Mouse (Mus musculus) liver, embryonic 16.5 days (tissue): ENCODE measurements around the gene Cxcl2. TPM values are rescaled to one million over a fixed set of nuclear protein-coding genes. Genes with fewer than 3 reads are reported as not detected.
A peak's percentile ranks its signal among the peaks of the same experiment; 100 is the strongest.

Experiments
- ATAC-seq: fragments of 200-750 bp; cut with Nextera tagmentation; 2 replicates; pipeline ENCODE4 v1.8.0; 2017; ENCODE audit warnings: low read depth, mild to moderate bottlenecking, moderate number of reproducible peaks, moderate library complexity
- H3K27ac ChIP-seq: fragments of 300-500 bp; sonication (generic); 2 replicates; pipeline ENCODE4 v1.5.1; 2014; ENCODE audit warnings: mild to moderate bottlenecking, low read length
- H3K27me3 ChIP-seq: fragments of 300-500 bp; sonication (generic); 2 replicates; pipeline ENCODE4 v1.6.1; 2014; ENCODE audit warnings: low read depth, low read length, mixed read lengths; ENCODE audit not compliant: control insufficient read depth, insufficient read depth
- H3K36me3 ChIP-seq: fragments of 300-500 bp; sonication (generic); 2 replicates; pipeline ENCODE4 v1.6.1; 2014; ENCODE audit warnings: mild to moderate bottlenecking; ENCODE audit not compliant: control insufficient read depth, insufficient read depth
- H3K4me1 ChIP-seq: fragments of 300-500 bp; sonication (generic); 2 replicates; pipeline ENCODE4 v1.6.1; 2014; ENCODE audit warnings: low read depth, low read length, mixed read lengths; ENCODE audit not compliant: control insufficient read depth
- H3K4me2 ChIP-seq: fragments of 300-500 bp; sonication (generic); 2 replicates; pipeline ENCODE4 v1.6.1; 2014; ENCODE audit warnings: low read depth, low read length, mixed read lengths
- H3K4me3 ChIP-seq: fragments of 300-500 bp; sonication (generic); 2 replicates; pipeline ENCODE4 v1.5.1; 2014; ENCODE audit warnings: low read depth, mild to moderate bottlenecking, low read length
- H3K9ac ChIP-seq: fragments of 300-500 bp; sonication (generic); 2 replicates; pipeline ENCODE4 v1.6.1; 2014; ENCODE audit warnings: low read depth, low read length
- H3K9me3 ChIP-seq: fragments of 300-500 bp; sonication (generic); replicated peaks from 2 replicates; pipeline ENCODE4 v1.6.1; 2016; ENCODE audit warnings: low read length; ENCODE audit not compliant: control insufficient read depth
- WGBS: fragments of 180-500 bp; shearing (Covaris S2); extraction: QIAGEN DNeasy Blood & Tissue Kit; methylation state at CpG from one replicate; pipeline ENCODE4 v1.1.7; 2014; ENCODE audit not compliant: insufficient replicate concordance; 5-methylcytosine and 5-hydroxymethylcytosine counted together
- polyA plus RNA-seq: library from polyadenylated mRNA; unstranded; fragments of >200 nt; fragmentation: Nextera tagmentation; extraction: Ambion mirVana; gene quantifications from 2 replicates; pipeline ENCODE4 v1.2.1, GENCODE M21; 2015

The Cxcl2 gene
- polyA plus RNA-seq, 1 experiment from 2014 or later = not detected

DNA sequence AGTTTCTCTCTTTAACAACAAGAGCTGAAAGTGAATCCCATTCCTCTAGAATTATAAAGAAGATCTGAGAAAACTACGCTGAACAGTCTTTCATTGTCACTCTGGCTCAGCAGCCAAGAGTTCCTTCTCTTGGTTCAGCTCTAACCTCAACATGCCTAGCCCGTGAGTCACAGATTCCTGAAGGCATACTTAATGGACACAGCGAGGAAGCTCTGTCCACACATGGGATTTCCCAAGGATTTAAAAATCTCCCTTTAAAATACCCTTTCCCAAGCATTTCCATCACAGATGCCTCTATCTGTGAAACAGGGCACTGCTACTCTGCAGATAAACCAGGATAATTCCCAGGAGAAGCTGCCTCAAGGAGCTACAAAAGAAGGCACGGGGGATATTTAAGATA is 27.6 kb upstream of the Cxcl2 start:
- Histone ChIP-seq H3K4me2 (no peak overlapping the region), H3K9me3 (no peaks in the 10 kb centered on the region), H3K9ac (no peak overlapping the region), H3K27me3 (no peaks in the 10 kb centered on the region), H3K27ac (no peak overlapping the region), H3K4me1 (no peaks in the 10 kb centered on the region; the same call in 1 of the 2 replicates), H3K4me3 (no peak overlapping the region), H3K36me3 (no peaks in the 10 kb centered on the region)
- 45% methylated on average over 4 of the region's 4 CpGs for WGBS
- no peak for ATAC-seq

DNA sequence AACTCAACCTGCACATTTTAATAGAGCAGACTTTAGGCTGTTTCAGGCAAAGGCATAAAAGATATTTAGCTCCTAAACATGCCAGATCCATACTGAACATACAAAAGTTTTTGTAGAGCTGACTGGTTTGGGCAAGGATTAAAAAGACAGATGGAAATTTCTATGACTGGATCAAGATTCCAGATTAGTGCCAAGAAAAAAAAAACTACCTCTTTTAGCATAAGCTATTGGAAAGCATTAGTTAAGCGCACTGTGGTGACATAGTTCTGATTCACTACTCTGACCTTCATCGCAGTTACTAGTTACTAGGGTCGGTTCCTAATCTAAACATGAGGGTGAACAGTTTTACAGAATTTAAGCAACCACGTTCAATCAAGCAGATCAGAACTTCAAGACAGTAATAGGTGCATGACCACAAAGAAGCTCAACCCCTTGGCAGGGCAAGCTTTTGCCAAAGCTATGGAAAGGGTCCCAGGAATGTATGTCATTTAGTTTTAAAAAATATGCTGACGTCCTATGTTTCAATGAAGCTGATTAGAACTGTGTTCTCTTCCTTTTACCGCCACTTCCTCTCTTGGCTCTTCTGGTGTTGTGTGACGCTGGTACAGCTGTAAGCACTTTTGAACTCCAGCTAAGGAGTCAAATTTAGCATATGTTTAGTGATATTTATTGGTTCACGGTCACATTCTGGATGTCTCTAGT is 27.0 kb upstream of the Cxcl2 start:
- H3K4me2 ChIP-seq = no peak overlapping the region
- H3K27me3 ChIP-seq = no peaks in the 10 kb centered on the region
- ATAC-seq = no peak
- H3K9me3 ChIP-seq = no peaks in the 10 kb centered on the region
- 42% methylated on average over 8 of the region's 8 CpGs for WGBS
- no peaks in the 10 kb centered on the region for H3K36me3 ChIP-seq
- no peak overlapping the region for H3K4me3 ChIP-seq
- H3K9ac ChIP-seq = no peak overlapping the region
- no peak overlapping the region for H3K27ac ChIP-seq
- no peaks in the 10 kb centered on the region; the same call in 1 of the 2 replicates for H3K4me1 ChIP-seq

DNA sequence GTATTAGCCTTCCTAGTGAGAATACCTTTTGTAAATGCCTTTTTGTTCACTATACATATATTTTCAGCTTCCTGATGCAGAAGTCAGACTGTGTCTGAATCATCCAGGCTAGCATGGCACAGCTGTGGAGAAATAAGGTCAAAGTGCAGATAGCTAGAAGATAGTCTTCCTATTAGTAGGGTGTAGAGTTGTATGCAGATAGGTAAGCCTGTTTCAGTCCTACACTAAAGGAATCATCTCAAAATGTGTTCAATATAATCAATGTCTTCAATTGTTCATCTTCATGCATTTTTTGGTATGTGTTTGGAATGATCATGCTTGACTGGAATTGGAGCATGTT is 26.5 kb upstream of the Cxcl2 start:
- Histone ChIP-seq H3K27me3 (no peaks in the 10 kb centered on the region), H3K9me3 (no peaks in the 10 kb centered on the region), H3K36me3 (no peaks in the 10 kb centered on the region), H3K4me3 (no peak overlapping the region), H3K4me1 (no peaks in the 10 kb centered on the region; the same call in 1 of the 2 replicates), H3K27ac (no peak overlapping the region), H3K9ac (no peak overlapping the region), H3K4me2 (no peak overlapping the region)
- no peak for ATAC-seq

DNA sequence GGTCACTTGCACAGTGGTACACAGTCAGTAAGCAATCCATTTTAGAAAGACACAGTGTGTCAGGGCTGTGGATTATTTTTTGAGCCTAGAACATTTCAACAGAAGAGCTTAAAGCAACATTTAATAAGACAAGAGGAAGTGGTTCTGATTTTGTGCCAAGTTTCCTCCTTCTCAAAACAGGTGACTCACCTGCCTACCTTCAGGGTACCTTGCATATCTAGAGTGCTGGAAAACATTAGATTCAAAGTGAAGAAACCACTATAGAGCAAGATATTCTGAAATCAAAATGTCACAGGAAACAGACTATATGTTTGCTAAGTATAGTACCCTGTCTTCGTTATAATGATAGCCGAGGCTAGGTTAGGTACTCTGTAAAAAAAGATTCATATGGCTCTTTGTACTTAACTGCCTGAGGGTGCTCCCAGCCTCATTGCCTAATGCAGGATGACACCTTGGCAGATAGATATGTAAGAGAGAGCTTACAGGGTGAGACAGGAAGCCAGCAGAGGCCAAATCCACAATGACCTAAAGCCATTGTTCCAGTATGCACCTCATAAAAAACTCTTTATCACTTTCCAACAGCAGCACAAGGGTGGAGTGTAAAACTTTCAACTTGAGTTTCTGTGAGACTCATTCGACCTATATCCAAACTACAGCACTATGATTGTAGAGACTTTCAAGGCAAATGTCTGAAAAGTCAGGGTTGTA is 24.2 kb upstream of the Cxcl2 start:
- Histone ChIP-seq H3K9me3 (no peaks in the 10 kb centered on the region), H3K27ac (no peak overlapping the region), H3K4me3 (no peak overlapping the region), H3K4me2 (no peak overlapping the region), H3K9ac (no peak overlapping the region), H3K4me1 (no peaks in the 10 kb centered on the region; the same call in 1 of the 2 replicates), H3K27me3 (no peaks in the 10 kb centered on the region), H3K36me3 (no peaks in the 10 kb centered on the region)
- WGBS = 44% methylated on average over 3 of the region's 3 CpGs
- ATAC-seq = no peak

DNA sequence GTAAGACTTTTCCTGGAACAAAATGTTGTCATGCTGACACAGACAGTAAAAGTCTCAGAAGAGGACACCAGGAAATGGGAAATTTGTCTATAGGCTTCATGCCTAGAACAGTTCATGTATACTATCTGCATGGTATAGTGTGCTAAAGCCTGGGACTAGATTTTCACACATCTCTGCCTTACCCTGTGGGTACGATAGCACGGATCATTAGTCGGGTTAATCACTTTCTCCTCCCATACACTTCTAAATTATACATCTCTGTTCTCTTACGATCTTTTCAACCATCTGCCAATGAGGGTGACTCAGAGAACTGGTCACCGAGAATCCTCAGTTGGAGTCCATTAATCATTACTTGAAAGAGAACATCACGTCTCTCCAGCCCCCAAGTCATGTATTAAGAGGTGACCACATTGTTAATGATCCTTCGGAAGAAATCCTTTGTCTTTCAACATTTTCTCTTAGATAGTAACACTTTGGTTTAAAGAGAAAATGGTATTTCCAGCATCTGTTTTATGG is 23.3 kb upstream of the Cxcl2 start:
- no peak for ATAC-seq
- no peaks in the 10 kb centered on the region for H3K36me3 ChIP-seq
- H3K9me3 ChIP-seq = no peaks in the 10 kb centered on the region
- no peaks in the 10 kb centered on the region for H3K27me3 ChIP-seq
- WGBS = 67% methylated on average over 7 of the region's 7 CpGs
- no peak overlapping the region for H3K4me3 ChIP-seq
- H3K4me2 ChIP-seq = no peak overlapping the region
- no peak overlapping the region for H3K9ac ChIP-seq
- no peaks in the 10 kb centered on the region; the same call in none of the 2 replicates for H3K4me1 ChIP-seq
- H3K27ac ChIP-seq = no peak overlapping the region

DNA sequence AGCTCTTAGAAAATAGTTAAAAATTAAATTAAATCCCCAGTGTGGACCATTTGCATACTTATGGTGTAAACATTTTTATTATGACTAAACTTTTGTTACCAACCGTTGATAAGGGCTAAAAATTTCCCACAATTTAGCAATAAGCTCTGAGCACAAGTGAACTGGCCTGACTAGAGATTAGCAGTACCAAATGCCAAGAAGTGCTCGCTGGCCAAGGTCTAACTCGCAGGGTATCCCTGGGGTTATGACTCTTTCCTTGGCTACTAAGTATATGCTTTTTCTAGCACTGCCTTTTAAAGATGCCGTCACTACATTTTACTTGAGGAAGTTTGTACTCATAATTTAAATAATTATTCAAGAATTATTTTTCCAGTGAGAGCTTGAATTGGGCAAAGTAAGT is 22.6 kb upstream of the Cxcl2 start:
- Histone ChIP-seq H3K4me2 (no peak overlapping the region), H3K4me3 (no peak overlapping the region), H3K36me3 (no peaks in the 10 kb centered on the region), H3K9ac (no peak overlapping the region), H3K4me1 (no peaks in the 10 kb centered on the region; the same call in none of the 2 replicates), H3K27ac (no peak overlapping the region), H3K27me3 (no peaks in the 10 kb centered on the region), H3K9me3 (no peaks in the 10 kb centered on the region)
- no peak for ATAC-seq
- WGBS = 59% methylated on average over 4 of the region's 4 CpGs

DNA sequence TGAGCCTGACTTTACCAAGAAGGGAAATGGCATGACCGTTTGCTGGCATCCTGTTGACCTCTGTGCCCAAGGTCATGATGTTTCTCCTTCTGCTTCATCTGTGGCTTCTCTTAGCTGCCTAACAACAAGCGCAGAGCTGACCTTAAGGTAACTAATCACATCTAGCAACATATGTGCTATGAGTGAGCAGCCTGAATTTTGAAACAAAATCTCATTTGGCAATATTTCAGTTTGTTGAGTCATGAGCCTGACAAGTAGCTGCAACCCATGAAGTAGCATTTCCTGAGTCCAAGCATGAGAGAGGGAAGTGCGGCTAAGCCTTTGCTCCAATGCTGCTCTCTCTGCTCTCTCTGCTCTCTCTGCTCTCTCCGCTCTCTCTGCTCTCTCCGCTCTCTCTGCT is 22.0 kb upstream of the Cxcl2 start:
- Histone ChIP-seq H3K27ac (no peak overlapping the region), H3K9ac (no peak overlapping the region), H3K9me3 (no peaks in the 10 kb centered on the region), H3K4me1 (no peaks in the 10 kb centered on the region; the same call in none of the 2 replicates), H3K27me3 (no peaks in the 10 kb centered on the region), H3K4me2 (no peak overlapping the region), H3K4me3 (no peak overlapping the region), H3K36me3 (no peaks in the 10 kb centered on the region)
- peak; percentile 25; the same call in 1 of the 2 replicates for ATAC-seq
- 70% methylated on average over 5 of the region's 5 CpGs for WGBS

DNA sequence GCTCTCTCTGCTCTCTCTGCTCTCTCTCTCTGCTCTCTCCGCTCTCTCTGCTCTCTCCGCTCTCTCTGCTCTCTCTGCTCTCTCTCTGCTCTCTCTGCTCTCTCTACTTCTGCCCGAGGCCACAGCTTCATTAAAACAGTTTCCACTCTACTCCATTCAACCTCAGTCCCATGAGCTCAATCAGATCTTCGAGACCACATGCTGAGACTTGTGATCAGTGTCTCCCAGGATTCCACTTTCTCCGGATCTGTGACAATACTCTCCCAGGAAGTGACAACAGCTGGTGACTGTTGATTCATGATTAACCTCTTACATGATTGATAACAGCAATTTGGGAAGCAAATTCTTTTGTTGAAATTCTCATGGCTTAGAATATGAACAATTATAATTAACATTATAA is 21.5 kb upstream of the Cxcl2 start:
- H3K4me2 ChIP-seq = no peak overlapping the region
- ATAC-seq = no peak

DNA sequence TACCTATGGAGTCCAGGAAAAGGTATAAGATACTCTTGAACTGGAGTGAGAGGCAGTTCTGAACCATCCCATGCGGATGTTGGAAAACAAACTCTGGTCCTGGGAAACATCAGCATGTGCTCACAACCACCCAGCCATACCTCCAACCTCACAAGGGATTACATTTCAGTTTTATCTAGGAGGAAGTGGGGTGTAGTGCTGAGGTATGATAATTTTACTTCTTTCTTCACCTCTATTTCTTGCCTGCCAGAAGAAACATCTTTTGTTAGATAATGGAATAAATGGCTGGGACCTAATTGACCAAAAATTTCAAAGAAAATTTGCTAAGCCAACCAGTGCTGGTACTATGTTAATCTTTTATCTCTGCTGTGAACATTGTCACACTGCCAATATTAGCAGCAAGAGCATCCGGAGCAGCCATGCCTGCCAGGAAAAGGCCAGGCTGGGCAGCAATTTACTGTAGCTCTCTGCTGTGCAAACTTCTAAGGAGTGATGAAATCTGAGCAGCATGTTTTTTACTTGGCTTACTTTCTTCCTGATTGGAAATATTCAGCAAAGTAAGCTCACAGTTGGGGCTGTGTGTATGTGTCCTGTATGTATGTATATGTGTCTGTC is 18.9 kb upstream of the Cxcl2 start:
- H3K4me2 ChIP-seq = no peak overlapping the region
- peak; percentile 64; the same call in 1 of the 2 replicates for ATAC-seq

More for the DNA sequence above, 21.5 kb upstream of the Cxcl2 start:
- Histone ChIP-seq H3K4me3 (no peak overlapping the region), H3K36me3 (no peaks in the 10 kb centered on the region), H3K4me1 (no peaks in the 10 kb centered on the region; the same call in 1 of the 2 replicates), H3K9ac (no peak overlapping the region), H3K9me3 (no peaks in the 10 kb centered on the region), H3K27ac (no peak overlapping the region), H3K27me3 (no peaks in the 10 kb centered on the region)
- 69% methylated on average over 5 of the region's 5 CpGs for WGBS

More for the DNA sequence above, 18.9 kb upstream of the Cxcl2 start:
- no peaks in the 10 kb centered on the region; the same call in 1 of the 2 replicates for H3K4me1 ChIP-seq
- H3K27ac ChIP-seq = no peak overlapping the region
- H3K9me3 ChIP-seq = no peaks in the 10 kb centered on the region
- H3K36me3 ChIP-seq = no peaks in the 10 kb centered on the region
- no peak overlapping the region for H3K9ac ChIP-seq
- no peak overlapping the region for H3K4me3 ChIP-seq
- no peaks in the 10 kb centered on the region for H3K27me3 ChIP-seq
- WGBS = 40% methylated on average over 2 of the region's 2 CpGs
